Mouse (Mus musculus) granulocyte monocyte progenitor cell, adult 5-6 weeks (primary cell): ENCODE measurements at regions not wholly inside any gene's neighbourhood (a gene's known extent, or its start where the extent isn't known, plus 50 kb on each side); places are given as distances from the start of the nearest gene placed in this dataset.

ENCODE experiments used
- ATAC-seq: replicated peaks from 2 replicates; pipeline ENCODE4 v1.8.0; 2016; ENCODE audit warnings: mild to moderate bottlenecking, moderate TSS enrichment, inconsistent platforms; ENCODE audit not compliant: poor library complexity, severe bottlenecking

DNA sequence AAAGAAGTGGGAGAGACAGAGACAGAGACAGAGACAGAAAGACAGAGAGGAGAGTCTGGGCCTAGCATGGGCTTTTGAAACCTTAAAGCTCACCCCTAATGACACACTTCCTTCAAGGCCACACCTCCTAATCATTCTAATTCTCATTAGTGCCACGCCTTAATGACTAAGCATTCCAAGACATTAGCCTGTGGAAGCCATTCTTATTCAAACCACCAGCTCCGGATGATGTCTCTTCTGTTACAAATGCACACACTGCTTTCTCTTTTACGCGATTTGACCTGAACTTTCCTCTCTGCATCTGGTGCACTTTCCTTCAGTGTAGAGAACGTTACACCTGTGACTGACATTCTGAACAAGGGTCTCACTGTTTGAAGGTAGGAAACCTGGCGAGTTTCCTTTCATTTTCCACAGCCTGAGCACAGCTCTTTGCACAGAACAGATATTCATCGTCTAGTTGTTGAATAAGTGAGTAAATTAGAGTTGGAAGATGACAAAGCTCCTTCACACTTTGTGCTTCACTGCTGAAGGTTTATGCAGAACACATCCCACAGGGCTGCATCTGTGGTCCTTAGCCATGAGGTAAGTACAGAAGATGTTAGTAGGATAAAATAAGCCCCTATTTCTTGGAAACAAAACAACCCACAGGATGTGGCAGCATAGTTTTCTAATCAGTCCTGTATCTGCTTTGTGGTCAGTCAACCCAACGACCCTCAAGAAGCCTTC, 116.8 kb downstream of the Faxc start:
- ATAC-seq, result no peak

DNA sequence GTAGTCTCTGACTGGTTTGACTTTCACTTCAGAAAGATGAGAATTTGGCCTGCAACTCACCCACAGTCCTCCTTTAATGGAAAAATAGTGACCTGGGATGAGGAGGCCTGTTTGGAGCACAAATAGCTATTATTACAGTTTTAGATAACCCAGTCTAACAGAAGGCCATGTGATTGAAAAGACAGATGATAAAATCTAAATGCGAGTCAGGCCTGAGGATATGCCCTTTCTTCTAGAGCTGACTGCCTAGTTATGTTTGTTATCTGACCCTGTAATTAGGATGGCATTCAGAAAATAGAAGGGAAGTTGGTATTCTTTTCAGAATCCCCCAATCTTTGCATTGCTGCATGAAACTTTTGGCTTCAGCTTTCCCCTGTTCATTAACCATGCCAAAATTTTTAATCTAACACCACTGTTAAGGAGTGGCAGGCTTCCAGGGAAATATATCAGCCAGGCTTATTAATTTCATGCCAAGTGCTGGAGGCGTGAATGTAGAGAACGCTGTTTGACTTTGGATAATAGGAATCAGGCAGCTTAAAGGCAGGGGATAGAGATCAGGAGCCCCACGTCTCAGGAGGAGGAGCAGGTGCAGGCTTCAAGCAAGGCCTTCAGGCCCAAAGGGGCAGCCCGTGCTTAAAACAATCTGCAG, 135.8 kb downstream of the Faxc start:
- ATAC-seq, result no peak

DNA sequence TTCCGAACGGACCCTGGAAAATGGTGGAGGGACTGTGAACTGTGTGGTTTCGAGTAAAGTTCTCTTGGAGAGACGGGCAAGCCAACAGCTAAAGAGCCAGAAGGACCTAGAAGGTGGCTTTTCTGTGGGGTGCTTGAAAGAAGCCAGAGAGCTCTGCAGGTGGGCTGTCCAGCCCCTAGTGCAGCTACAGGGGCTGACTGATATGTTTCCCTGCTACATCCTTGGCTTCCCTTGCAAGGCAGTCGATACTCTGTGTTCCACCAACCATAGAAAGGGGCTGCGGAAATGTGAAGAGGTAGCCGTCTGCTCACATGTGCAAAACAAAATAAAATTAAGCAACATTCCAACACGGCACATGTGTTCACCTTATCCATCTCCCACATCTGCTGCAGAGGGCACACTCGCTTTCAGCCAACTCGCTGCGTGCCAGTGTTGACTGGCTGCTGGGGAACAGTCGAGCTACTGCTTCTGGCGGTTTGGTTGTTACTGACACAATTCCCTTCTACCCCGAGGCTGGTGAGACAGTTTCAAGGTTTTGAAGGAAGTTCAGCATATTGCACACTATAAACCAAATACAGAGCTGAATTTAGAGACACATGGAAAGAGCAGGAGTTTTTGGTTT, 136.7 kb downstream of the Faxc start:
- ATAC-seq, result no peak

DNA sequence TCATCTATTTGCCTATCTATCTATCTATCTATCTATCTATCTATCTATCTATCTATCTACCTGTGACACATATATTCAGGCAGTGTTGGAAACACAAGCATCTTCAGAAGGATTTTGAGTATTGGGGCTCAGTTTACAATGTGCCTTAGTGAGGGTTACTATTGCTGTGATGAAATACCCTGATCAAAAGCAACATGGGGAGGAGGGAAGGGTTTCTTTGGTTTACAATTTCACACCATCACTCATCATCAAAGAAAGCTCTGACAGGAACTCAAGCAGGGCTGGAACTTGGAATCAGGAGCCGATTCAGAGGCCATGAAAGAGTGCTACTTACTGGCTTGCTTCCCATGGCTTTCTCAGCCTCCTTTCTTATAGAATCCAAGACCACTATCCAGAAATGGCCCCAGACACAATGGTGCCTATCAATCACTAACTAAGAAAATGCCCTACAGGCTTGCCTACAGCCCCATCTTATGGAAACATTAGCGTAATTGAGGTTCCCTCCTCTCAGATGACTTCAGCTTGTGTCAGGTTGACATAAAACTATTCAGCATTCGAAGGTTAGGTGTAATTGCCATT, 157.2 kb downstream of the Faxc start:
- ATAC-seq, result no peak

DNA sequence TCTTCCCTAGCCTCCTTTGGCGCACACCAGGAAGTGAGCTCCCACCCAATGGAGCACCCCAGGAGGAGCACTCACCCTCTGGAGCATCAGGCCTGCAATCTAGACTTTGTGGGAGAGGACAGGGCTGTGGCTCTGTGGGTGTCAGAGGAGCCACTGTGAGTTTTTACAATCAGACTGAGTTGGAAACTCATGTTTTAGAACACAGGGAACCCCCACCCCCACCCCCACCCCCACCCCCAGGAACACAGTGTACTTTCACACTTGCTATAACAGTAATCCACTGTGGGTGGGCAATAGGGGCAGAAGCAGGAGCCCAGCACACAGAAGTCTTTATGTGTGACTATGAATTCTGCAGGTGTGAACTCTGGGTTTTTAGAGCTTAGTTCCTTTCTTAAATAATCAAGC, 158.5 kb downstream of the Faxc start:
- ATAC-seq, result no peak

DNA sequence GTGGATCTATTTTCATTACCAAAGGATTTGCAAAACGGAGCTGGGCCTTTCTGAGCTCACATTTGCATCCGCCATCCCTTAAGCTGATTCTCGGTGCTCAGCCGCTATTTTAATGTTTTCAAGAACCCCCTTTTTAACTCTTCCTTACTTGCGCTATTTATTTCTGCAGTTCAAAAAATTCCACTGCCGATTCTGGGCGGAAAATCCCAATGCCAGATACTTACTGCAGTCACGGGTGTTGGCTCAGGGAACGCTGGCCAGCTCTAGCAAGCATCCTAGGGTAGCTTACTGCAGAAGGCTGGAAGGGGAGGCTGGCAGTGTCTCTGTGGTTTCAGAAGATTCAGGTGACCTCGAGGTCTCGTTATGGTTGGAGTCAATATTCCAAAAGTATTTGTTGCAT, 159.4 kb downstream of the Faxc start:
- no peak for ATAC-seq

DNA sequence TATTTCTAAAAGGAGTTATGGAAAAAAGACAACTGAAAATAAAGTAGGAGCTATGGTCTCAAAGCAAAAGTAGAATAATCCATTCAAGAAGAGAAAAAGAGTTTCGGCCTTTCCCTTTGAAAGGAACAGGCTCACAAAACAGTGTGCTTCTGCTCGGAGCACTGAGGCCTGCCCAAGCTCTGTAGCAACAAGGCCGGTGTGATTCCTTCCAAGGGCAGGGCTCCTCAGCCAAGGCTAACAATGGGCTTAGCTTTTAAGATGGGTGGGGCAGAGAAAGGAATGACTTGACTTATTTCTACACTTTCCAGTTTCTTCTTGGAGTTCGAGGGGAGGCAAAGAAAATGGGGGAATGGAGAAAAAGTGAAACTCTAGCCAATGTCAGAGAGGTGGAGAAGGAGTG, 161.4 kb downstream of the Faxc start:
- no peak for ATAC-seq

DNA sequence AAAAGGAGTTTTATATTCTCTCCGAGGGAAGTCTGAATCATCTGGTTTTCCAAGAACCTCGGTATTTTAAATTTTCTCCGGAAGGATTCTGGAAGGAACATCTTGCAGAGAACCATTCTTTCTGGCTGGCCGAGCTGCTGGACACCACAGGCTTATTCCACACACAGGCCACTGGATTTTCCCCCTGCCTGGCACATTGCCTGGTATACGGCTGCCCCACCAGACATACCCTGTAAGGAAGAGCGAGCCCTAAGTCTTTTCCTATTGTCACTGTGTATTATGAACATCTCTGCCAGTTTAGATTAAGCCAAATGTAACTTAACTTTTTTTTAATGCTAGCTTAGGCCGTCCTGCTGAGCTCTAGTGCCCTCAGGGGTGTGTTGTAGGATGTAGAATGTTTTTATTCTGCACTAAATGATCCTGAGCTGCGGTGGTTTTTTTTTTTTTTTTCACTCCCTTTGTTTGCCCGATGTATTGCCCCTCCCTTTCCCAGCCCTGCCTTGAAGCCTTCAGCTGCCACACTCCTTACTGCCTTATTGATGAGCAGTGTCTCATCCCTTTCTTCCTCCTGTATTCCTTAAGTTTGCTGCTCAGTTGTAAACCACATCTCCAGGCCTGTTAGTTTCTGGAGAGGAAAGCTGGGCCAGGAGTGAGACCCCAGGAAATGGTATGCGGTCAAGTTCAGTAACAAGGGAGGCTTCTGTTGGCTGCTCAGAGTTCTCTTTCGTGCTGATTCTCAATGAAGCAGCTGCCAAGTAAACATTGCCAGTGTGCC, 164.3 kb downstream of the Faxc start:
- no peak for ATAC-seq

DNA sequence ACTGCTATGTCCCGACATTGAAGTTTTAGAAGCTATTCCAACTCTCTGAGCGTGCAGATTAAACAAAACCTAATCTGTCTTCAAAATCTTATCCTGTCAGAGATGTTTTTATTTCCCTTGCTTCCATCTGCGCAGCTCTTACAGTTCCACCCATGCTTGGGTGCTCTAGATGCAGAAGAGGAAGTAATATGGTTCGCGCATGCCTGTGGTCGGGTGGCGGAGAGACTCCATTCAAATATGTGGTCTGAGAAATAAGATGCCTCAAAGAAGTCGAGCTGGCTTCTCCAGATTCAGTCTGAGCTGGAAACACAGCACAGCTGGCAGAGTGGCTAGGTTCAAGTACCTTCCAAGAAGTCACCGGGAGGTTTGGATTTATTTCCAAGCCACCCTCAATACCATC, 167.5 kb downstream of the Faxc start:
- ATAC-seq, result no peak

DNA sequence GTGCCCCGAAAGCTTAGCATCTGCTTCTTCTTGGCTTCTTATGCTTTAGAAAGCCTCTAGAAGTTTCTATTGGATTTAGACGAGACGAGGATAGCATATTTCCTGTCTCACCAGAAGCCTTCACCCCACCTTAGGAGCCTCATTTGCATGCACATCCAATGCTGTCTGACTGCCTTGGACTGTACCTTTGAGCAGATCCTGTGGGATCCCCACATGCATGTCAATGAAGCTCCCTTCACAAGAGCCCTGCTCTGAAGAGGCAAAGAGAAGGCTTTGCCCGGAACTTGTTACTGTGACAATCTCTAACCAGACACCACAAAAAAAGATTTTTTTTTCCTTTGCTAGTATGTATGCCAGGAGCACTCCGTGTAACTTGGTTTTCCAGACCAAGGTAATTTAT, 171.3 kb downstream of the Faxc start:
- no peak for ATAC-seq

DNA sequence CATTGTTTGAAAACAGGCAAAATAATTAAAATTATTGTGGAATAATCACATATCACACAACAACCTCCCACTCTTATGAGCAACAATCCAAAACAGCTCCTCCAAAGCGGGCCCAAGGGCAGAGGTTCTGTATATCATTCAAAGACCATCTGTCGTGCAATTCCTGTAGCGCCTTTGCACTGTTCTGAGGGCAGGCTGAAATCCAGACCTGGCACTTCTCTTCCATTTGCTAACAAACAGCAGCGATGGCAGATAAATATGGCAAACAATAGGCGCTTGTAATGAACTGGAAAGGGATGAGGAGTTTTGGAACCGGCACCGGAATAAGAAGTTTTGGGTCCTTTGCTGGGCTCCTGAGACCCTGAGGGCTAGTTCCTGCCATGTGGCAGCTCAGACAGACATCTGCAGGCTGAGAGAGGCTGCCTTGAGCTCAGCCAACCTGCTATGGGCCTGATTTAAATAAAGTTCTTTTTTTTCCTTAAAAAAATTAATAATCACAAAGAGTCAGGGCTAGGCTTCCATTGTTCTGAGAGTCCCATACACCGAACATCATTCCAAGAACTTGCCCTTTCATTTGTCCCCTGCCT, 172.0 kb downstream of the Faxc start:
- ATAC-seq, result no peak

DNA sequence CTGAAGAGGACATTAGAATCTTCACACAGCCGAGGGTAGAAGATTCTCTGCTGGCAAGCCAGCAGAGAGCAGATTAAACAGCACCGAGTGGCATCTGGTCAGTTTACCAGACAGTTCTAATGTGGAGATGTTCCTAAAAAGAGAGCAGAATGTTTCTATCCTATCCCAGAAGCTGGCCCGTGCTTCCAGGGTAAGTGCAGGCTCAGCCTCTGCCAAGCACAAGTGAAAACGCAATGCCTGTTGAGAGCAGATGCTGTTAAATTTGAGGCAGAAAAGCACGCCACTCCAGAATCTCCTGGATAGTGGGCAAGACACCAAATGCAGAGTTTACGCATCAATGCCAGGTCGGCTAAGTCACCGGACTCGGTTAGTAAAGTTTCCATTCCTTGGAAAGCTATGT, 175.8 kb downstream of the Faxc start:
- no peak for ATAC-seq

DNA sequence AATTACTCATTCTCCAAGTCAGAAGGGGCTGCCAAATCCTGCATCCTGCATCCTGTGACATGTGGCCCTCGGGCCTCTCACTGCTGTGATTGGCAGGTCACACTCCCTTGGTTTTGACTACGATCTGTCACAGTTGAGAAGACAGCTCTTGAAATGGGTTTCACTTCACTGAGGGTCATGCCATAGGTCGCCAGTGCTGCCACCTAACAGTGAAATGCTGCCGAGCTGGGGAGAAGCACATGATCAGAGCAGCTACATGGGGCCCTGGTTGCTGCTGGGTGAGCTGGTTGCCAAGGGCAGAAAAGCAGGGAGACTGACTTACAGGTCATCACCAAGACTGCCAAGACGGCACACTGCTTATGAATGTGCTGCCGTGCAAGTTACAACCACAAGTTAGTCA, 178.3 kb downstream of the Faxc start:
- no peak for ATAC-seq

DNA sequence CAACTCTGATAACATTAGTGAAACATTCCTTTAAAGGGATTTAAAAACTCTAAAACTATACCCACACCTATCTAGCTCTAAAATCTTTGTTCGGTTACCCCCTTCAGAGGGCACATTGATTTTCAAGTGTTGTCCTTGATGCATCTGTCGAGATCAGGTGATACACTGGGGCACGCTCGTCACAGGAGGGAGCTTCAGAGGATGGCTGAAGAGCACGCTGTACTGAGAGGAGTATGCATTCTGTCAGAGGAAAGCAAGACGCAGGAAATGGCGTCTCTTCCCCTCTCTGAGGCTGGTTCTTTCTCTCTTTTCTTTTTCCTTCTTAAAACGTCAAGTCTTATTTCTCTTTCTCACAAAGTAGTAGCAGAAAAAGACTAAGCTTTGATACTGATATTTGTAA, 179.3 kb downstream of the Faxc start:
- no peak for ATAC-seq

DNA sequence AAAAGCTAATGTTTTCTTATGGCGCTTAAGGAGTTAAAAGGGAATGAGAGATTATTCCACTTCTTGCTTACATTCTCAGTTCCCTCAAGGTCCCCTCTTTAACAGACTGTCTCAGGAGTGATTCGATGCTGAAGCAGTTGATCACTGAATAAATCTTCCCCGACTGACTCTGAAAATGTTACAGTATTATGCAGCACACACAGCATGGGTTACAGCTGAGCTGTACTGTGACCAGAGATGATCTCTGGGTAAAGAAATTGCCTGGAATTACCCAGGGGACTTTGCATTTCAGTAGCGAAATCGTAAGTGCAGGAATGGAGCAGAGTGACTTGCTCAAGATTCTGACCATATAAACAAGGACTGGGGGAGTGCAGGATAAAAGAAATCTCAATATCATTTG, 181.1 kb downstream of the Faxc start:
- ATAC-seq, result no peak

DNA sequence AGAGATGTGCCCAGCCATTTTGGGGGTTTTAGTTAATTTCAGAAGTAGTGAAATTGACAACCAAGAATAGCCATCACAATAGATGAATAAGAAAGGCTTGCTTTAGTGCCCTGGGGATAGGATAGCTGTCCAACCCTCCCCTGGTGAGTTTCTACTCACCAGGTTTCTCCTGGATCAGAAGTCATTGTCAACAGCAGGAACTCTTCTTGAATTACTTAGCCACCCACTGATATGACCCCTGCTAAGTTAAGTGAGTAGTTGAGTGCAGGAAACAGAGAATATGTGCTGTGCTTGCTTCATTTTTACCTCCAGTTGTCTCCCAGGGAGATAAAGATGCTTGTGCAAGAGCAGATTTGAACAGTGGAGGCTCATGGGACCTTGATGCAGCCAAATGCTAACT, 183.3 kb downstream of the Faxc start:
- ATAC-seq, result no peak

DNA sequence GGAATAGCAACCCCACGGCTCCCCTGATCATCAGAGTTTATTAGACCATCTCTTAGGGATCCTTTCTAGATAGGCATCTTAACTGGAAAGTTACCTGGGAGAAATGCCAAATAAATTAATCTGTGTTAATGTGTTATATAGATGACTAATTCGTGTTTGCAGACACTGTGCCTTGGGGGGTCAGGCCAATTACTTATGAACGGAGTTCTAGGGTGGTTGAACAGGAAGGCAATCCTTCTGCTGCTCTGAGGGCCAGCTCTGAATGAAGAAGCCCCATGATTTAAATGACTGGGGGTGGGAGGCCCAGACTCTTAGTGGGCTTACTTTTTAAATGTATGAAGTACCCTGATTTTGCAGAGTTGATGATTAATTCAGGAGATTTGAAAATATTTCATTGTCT, 188.7 kb downstream of the Faxc start:
- ATAC-seq, result no peak

DNA sequence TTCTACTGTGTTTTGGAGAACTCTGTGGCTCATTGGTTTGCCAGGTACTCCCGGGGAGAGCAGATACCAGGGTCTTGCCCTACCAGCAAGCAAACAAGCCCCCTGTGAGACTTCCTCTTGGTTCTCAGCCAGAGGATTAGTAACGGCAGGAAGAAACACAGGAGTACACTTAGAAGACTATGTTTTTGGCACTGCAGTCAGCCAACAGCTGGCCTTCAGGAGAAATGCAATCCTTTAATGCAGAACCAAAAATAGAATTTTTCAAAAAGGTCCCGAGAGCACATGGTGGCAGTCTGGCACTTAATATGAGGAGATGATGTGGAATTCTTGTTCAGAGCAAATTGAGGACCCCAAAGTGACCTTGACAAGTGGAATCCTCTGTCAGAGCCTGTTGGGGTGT, 189.8 kb downstream of the Faxc start:
- ATAC-seq, result no peak

DNA sequence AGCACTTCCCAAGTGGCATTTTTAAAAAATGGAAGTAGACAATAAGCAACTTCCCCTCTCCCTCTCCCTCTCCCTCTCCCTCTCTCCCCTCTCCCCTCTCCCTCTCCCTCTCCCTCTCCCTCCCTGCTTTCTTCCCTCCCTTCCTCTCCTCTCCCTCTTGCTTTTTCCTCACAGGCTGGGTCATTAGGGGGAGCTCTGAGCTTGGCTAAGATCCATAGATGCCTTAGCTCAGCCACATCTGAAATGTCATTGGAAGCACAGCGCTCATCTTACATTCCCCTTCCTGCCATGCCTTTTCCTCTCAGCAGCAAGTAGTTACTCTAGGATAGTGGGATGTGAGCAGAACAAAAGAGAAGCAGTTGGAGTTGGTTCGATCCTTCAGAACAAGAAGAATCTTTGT, 190.3 kb downstream of the Faxc start:
- ATAC-seq, result no peak

DNA sequence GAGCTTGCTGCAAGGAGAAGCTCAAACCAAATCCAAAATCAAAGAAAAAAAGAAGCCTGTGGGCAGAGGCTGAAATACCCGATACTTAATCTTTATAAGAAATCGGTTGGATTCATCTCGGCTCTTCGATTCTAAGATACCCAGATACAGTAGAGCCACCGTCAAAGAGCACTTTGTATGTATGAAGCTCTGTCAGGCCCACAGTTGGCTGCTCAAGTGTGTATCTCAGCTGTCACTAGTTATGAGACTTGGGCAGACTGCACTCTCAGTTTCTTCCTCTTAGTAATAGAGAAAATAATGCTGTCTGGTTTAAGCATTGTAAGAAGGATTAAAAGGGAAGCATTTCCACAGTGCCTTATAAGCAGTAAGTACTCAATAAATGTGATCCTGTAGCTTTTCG, 193.7 kb downstream of the Faxc start:
- no peak for ATAC-seq

DNA sequence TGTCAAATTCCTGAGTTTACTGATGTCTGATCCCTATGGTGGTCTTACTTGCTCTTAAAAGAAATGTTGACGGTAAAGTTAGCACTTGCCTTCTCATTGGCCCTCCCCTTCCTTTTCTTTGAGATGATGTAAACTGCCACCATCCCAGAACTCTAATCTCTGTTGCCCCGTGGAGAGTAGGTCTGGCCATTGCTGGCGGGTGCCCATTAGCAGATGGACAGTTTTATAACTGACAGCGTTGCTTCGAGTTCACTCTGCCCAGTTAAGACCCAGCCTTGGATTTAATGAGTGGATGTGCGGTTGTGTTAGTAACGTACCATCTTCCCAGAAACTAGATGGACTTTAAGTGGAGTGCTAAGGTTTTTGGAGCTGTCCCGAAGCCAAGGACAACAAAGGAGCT, 199.4 kb downstream of the Faxc start:
- no peak for ATAC-seq
